Mouse (Mus musculus) spleen, adult 2 months (tissue): ENCODE measurements around the gene Serpina11.

ENCODE experiments used
- CTCF ChIP-seq: fragments of 200-500 bp; IDR thresholded peaks from 2 replicates; pipeline ENCODE4 v1.5.1; 2011; ENCODE audit warnings: mild to moderate bottlenecking, inconsistent platforms; ENCODE audit not compliant: insufficient read depth, insufficient read length, insufficient replicate concordance; ENCODE audit errors: extremely low read depth
- POLR2A ChIP-seq: fragments of 200-500 bp; IDR thresholded peaks from 2 replicates; pipeline ENCODE4 v1.6.1; 2011; ENCODE audit warnings: low read depth, low read length, inconsistent platforms

DNA sequence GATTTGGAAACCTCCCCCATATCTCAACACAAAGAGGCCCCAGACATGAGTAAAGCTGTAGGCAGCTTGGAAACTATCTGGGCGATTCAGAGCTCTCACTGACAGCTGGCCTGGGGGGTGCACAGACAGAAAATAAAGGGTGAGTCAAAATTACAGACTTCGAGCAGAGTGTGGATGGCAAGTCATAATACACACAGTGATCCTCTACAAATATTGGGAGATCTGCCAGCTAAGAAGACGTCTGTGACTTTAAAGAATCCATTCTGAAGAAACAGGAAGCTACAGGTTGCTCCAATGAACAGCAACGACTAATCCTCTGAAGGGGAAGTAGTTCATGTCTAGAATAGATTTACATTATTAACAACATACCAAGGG is 13.5 kb upstream of the Serpina11 start:
- no peak for TF ChIP-seq CTCF
- no peak for TF ChIP-seq POLR2A
